9 mouse cellular contexts compared by ENCODE assay signal in genomic region chr7:127498407-127498806, GRCm38 (mm10). TPM values are rescaled to one million over a fixed set of nuclear protein-coding genes. Genes with fewer than 3 reads are reported as not detected.
DNase-seq lines count a peak whose midpoint lies in the region; ATAC-seq and TF ChIP-seq lines count a peak whose summit lies in the region.
"Had no signal": no experiment of that assay in that cellular context is flagged by ENCODE, and none has a peak within 500 bp of the region (broad histone marks: within the 10 kb centered on the region; RNA-seq: fewer than 3 reads in every experiment).

No protein-coding gene starts in this region.

- H3K4me3 ChIP-seq in forebrain, postnatal 0 days (ENCODE audit: low read depth, low read length), result no peak overlapping the region
- no peak overlapping the region for H3K4me3 ChIP-seq in forebrain, embryonic 13.5 days
- H3K4me3 ChIP-seq in hindbrain, postnatal 0 days (ENCODE audit: low read length), result no peak overlapping the region
- H3K4me3 ChIP-seq: neural tube, embryonic 13.5 days had no signal

- no peaks in the 10 kb centered on the region for H3K36me3 ChIP-seq in forebrain, postnatal 0 days (ENCODE audit: insufficient read depth)
- H3K36me3 ChIP-seq in forebrain, embryonic 13.5 days (ENCODE audit: poor library complexity, severe bottlenecking), result no peaks in the 10 kb centered on the region
- no peaks in the 10 kb centered on the region for H3K36me3 ChIP-seq in hindbrain, postnatal 0 days (ENCODE audit: insufficient read depth, low read length)
- H3K36me3 ChIP-seq: neural tube, embryonic 13.5 days had no signal

- peak; percentile 54 for DNase-seq in forebrain, postnatal 0 days
- peak; percentile 48 for DNase-seq in urinary bladder, postnatal 14 days (ENCODE audit: low spot score)
- DNase-seq in urinary bladder, postnatal 4 days (ENCODE audit: low spot score in 2 of 2), result no peak
- DNase-seq in hindbrain, postnatal 0 days (ENCODE audit: low spot score), result peak; percentile 63
- DNase-seq in frontal cortex, postnatal 36 days (ENCODE audit: low spot score in 2 of 2), result no peak
- no peak for DNase-seq in left cerebral cortex, postnatal 36 days (ENCODE audit: low spot score in 2 of 2)

- H3K27ac ChIP-seq in forebrain, postnatal 0 days (ENCODE audit: low read depth, low read length), result no peak overlapping the region
- no peak overlapping the region for H3K27ac ChIP-seq in forebrain, embryonic 13.5 days
- H3K27ac ChIP-seq in hindbrain, postnatal 0 days, result no peak overlapping the region
- H3K27ac ChIP-seq: neural tube, embryonic 13.5 days had no signal

- no peaks in the 10 kb centered on the region for H3K27me3 ChIP-seq in forebrain, postnatal 0 days (ENCODE audit: insufficient read depth, low read length)
- no peaks in the 10 kb centered on the region for H3K27me3 ChIP-seq in forebrain, embryonic 13.5 days
- no peaks in the 10 kb centered on the region for H3K27me3 ChIP-seq in hindbrain, postnatal 0 days (ENCODE audit: insufficient read depth, low read length)
- H3K27me3 ChIP-seq: neural tube, embryonic 13.5 days had no signal

- TF ChIP-seq CTCF in forebrain, postnatal 0 days (IDR thresholded peaks at IDR 0.05; ENCODE audit: low read depth), result peak; percentile 65
- TF ChIP-seq CTCF in hindbrain, postnatal 0 days (IDR thresholded peaks at IDR 0.05; ENCODE audit: low read depth), result peak; percentile 66

- no peak for ATAC-seq in forebrain, postnatal 0 days
- no peak for ATAC-seq in forebrain, embryonic 13.5 days
- ATAC-seq in hindbrain, postnatal 0 days, result no peak
- peak; percentile 52 for ATAC-seq in megakaryocyte progenitor cell, adult 5-6 weeks (replicated peaks; ENCODE audit: poor library complexity)

- intact Hi-C loops in left cerebral cortex, postnatal 36 days (cut with DNase I), result no loop called here

- H3K9me3 ChIP-seq in forebrain, postnatal 0 days (ENCODE audit: low read length), result no peaks in the 10 kb centered on the region
- no peaks in the 10 kb centered on the region for H3K9me3 ChIP-seq in forebrain, embryonic 13.5 days (replicated peaks)
- H3K9me3 ChIP-seq in hindbrain, postnatal 0 days (ENCODE audit: low read length), result no peaks in the 10 kb centered on the region
- H3K9me3 ChIP-seq: neural tube, embryonic 13.5 days had no signal

- 33% methylated on average over 3 of the region's 3 CpGs for WGBS in forebrain, postnatal 0 days
- 53% methylated on average over 3 of the region's 3 CpGs for WGBS in forebrain, embryonic 13.5 days
- WGBS in hindbrain, postnatal 0 days, result 45% methylated on average over 3 of the region's 3 CpGs

- H3K9ac ChIP-seq in forebrain, postnatal 0 days, result no peak overlapping the region
- no peak overlapping the region for H3K9ac ChIP-seq in forebrain, embryonic 13.5 days
- H3K9ac ChIP-seq in hindbrain, postnatal 0 days (replicated peaks; ENCODE audit: low read length), result no peak overlapping the region
- H3K9ac ChIP-seq: neural tube, embryonic 13.5 days had no signal

- H3K4me2 ChIP-seq in forebrain, postnatal 0 days (ENCODE audit: low read depth), result no peak overlapping the region
- H3K4me2 ChIP-seq in forebrain, embryonic 13.5 days, result no peak overlapping the region
- H3K4me2 ChIP-seq in hindbrain, postnatal 0 days (ENCODE audit: low read depth, low read length), result no peak overlapping the region
- H3K4me2 ChIP-seq: neural tube, embryonic 13.5 days had no signal

- H3K4me1 ChIP-seq in forebrain, postnatal 0 days (ENCODE audit: insufficient read depth), result no peaks in the 10 kb centered on the region
- no peaks in the 10 kb centered on the region for H3K4me1 ChIP-seq in forebrain, embryonic 13.5 days
- no peaks in the 10 kb centered on the region for H3K4me1 ChIP-seq in hindbrain, postnatal 0 days (ENCODE audit: insufficient read depth, low read length)
- H3K4me1 ChIP-seq: neural tube, embryonic 13.5 days had no signal

RNA-seq across cellular contexts. Expression of gene Srcap, which starts 13.4 kb away (rescaled TPM):
- total RNA-seq in forebrain, postnatal 0 days (2014; rRNA removed), result 29.3 and 39.9 TPM in 2 replicates
- 12.6 and 23.7 TPM in 2 replicates for polyA plus RNA-seq in forebrain, postnatal 0 days (2015; fragmentation: Nextera tagmentation; extraction: Ambion mirVana)
- polyA plus RNA-seq in forebrain, embryonic 13.5 days (2015; fragmentation: Nextera tagmentation; extraction: Ambion mirVana), result 50.3 and 55.2 TPM in 2 replicates
- 49.0 and 174 TPM in 2 replicates for total RNA-seq in hindbrain, postnatal 0 days (2014; rRNA removed)
- polyA plus RNA-seq in hindbrain, postnatal 0 days (2015; fragmentation: Nextera tagmentation; extraction: Ambion mirVana), result 29.4 and 29.7 TPM in 2 replicates
- 64.0 and 78.0 TPM in 2 replicates for total RNA-seq in megakaryocyte progenitor cell, adult 5-6 weeks (2015)
- 20.6 and 24.1 TPM in 2 replicates for total RNA-seq in megakaryocyte progenitor cell, adult 5-6 weeks (2017)
- total RNA-seq in left cerebral cortex, postnatal 36 days (2021), result 100 to 1,000 TPM in 1 of 2 experiments, 10 to 100 TPM in 1; 99.0 to 131 TPM

RNA-seq across cellular contexts. Expression of gene Fbrs, which starts 19.4 kb away (rescaled TPM):
- 23.7 and 31.9 TPM in 2 replicates for total RNA-seq in forebrain, postnatal 0 days (2014; rRNA removed)
- polyA plus RNA-seq in forebrain, postnatal 0 days (2015; fragmentation: Nextera tagmentation; extraction: Ambion mirVana), result 6.6 and 10.6 TPM in 2 replicates
- 11.2 and 11.9 TPM in 2 replicates for polyA plus RNA-seq in forebrain, embryonic 13.5 days (2015; fragmentation: Nextera tagmentation; extraction: Ambion mirVana)
- total RNA-seq in hindbrain, postnatal 0 days (2014; rRNA removed), result 36.6 and 40.7 TPM in 2 replicates
- 10.4 and 12.1 TPM in 2 replicates for polyA plus RNA-seq in hindbrain, postnatal 0 days (2015; fragmentation: Nextera tagmentation; extraction: Ambion mirVana)
- total RNA-seq in megakaryocyte progenitor cell, adult 5-6 weeks (2015), result 90.7 and 101 TPM in 2 replicates
- total RNA-seq in megakaryocyte progenitor cell, adult 5-6 weeks (2017), result 19.5 and 20.0 TPM in 2 replicates
- total RNA-seq in left cerebral cortex, postnatal 36 days (2021), result 10 to 100 TPM; 48.7 to 61.4 TPM

RNA-seq across cellular contexts. Expression of gene Gm42715, which starts 21.0 kb away (rescaled TPM):
- 18.1 and 28.3 TPM in 2 replicates for total RNA-seq in forebrain, postnatal 0 days (2014; rRNA removed)
- 6.1 and 10.3 TPM in 2 replicates for polyA plus RNA-seq in forebrain, postnatal 0 days (2015; fragmentation: Nextera tagmentation; extraction: Ambion mirVana)
- polyA plus RNA-seq in forebrain, embryonic 13.5 days (2015; fragmentation: Nextera tagmentation; extraction: Ambion mirVana), result 19.5 and 21.2 TPM in 2 replicates
- 18.9 and 27.6 TPM in 2 replicates for total RNA-seq in hindbrain, postnatal 0 days (2014; rRNA removed)
- 11.1 and 11.2 TPM in 2 replicates for polyA plus RNA-seq in hindbrain, postnatal 0 days (2015; fragmentation: Nextera tagmentation; extraction: Ambion mirVana)
- total RNA-seq in megakaryocyte progenitor cell, adult 5-6 weeks (2015), result 26.3 and 26.8 TPM in 2 replicates
- total RNA-seq in megakaryocyte progenitor cell, adult 5-6 weeks (2017), result 4.8 and 5.9 TPM in 2 replicates
- total RNA-seq in left cerebral cortex, postnatal 36 days (2021), result 10 to 100 TPM in 1 of 2 experiments, 1 to 10 TPM in 1; 7.6 to 15.0 TPM

RNA-seq across cellular contexts. Expression of gene Prr14, which starts 39.0 kb away (rescaled TPM):
- total RNA-seq in forebrain, postnatal 0 days (2014; rRNA removed), result 29.0 and 36.1 TPM in 2 replicates
- polyA plus RNA-seq in forebrain, postnatal 0 days (2015; fragmentation: Nextera tagmentation; extraction: Ambion mirVana), result 27.4 and 27.9 TPM in 2 replicates
- 49.6 and 51.0 TPM in 2 replicates for polyA plus RNA-seq in forebrain, embryonic 13.5 days (2015; fragmentation: Nextera tagmentation; extraction: Ambion mirVana)
- total RNA-seq in hindbrain, postnatal 0 days (2014; rRNA removed), result 57.2 and 58.5 TPM in 2 replicates
- 27.0 and 31.4 TPM in 2 replicates for polyA plus RNA-seq in hindbrain, postnatal 0 days (2015; fragmentation: Nextera tagmentation; extraction: Ambion mirVana)
- total RNA-seq in megakaryocyte progenitor cell, adult 5-6 weeks (2015), result 74.8 and 85.3 TPM in 2 replicates
- 22.6 and 27.2 TPM in 2 replicates for total RNA-seq in megakaryocyte progenitor cell, adult 5-6 weeks (2017)
- total RNA-seq in left cerebral cortex, postnatal 36 days (2021), result 10 to 100 TPM; 25.7 to 30.2 TPM

RNA-seq across cellular contexts. Expression of gene Zfp689, which starts 49.4 kb away (rescaled TPM):
- total RNA-seq in forebrain, postnatal 0 days (2014; rRNA removed), result 10.0 and 11.5 TPM in 2 replicates
- 6.7 and 9.0 TPM in 2 replicates for polyA plus RNA-seq in forebrain, postnatal 0 days (2015; fragmentation: Nextera tagmentation; extraction: Ambion mirVana)
- 16.6 and 17.4 TPM in 2 replicates for polyA plus RNA-seq in forebrain, embryonic 13.5 days (2015; fragmentation: Nextera tagmentation; extraction: Ambion mirVana)
- total RNA-seq in hindbrain, postnatal 0 days (2014; rRNA removed), result 8.6 and 9.4 TPM in 2 replicates
- polyA plus RNA-seq in hindbrain, postnatal 0 days (2015; fragmentation: Nextera tagmentation; extraction: Ambion mirVana), result 7.7 and 7.9 TPM in 2 replicates
- 2.2 and 2.3 TPM in 2 replicates for total RNA-seq in megakaryocyte progenitor cell, adult 5-6 weeks (2015)
- 1.2 and 3.0 TPM in 2 replicates for total RNA-seq in megakaryocyte progenitor cell, adult 5-6 weeks (2017)
- 1 to 10 TPM; 5.8 to 7.9 TPM for total RNA-seq in left cerebral cortex, postnatal 36 days (2021)

Comparison
In these comparisons a context has a peak if more than half of its experiments do, and no peak if none do; other contexts are left out.
1. DNase-seq: peak in forebrain, postnatal 0 days (single experiment), urinary bladder, postnatal 14 days (single experiment) and hindbrain, postnatal 0 days (single experiment); none in urinary bladder, postnatal 4 days (0 of 2), frontal cortex, postnatal 36 days (0 of 2) and left cerebral cortex, postnatal 36 days (0 of 2).